Mouse (Mus musculus): Measurements from ENCODE around the gene Zkscan5. TPM values are rescaled to one million over a fixed set of nuclear protein-coding genes. Genes with fewer than 3 reads are reported as not detected.
A peak's percentile ranks its signal among the peaks of the same experiment; 100 is the strongest.

The Zkscan5 gene
- not detected in 2 replicates for polyA plus RNA-seq (2012; ENCODE audit: insufficient read depth, insufficient read length, low replicate concordance, missing spikeins)

GRCm38 (mm10) chr5:145203936-145204691, at the start of gene Zkscan5:
Gene Zkscan5, plus strand, starts transcription at chr5:145204562.
- TF ChIP-seq CTCF (IDR thresholded peaks at IDR 0.05; ENCODE audit: insufficient read depth, low read depth, low read length): no peak
- TF ChIP-seq POLR2A (IDR thresholded peaks at IDR 0.05; ENCODE audit: insufficient read depth, low read depth, low read length): peak; percentile 65; the same call in 1 of the 2 replicates
- peak within 1 kb of the TSS; percentile 88 for H3K4me3 ChIP-seq (ENCODE audit: insufficient read depth, low read depth, low read length)
- H3K27ac ChIP-seq (ENCODE audit: insufficient read depth, low read depth, low read length): peak within 1 kb of the TSS; percentile 98
- WGBS: under 1% methylated on average over 22 of the region's 22 CpGs
- H3K4me1 ChIP-seq (ENCODE audit: control insufficient read depth, insufficient read depth, low read length): peaks cover 14% of the 10 kb centered on the region

GRCm38 (mm10) chr5:145161361-145161760, 43.0 kb upstream of the Zkscan5 start:
- no peak overlapping the region for H3K27ac ChIP-seq (ENCODE audit: insufficient read depth, low read depth, low read length)
- H3K4me3 ChIP-seq (ENCODE audit: insufficient read depth, low read depth, low read length): no peak overlapping the region
- peaks cover 13% of the 10 kb centered on the region for H3K4me1 ChIP-seq (ENCODE audit: control insufficient read depth, insufficient read depth, low read length)
- 95% methylated on average over 14 of the region's 14 CpGs for WGBS
- TF ChIP-seq POLR2A (IDR thresholded peaks at IDR 0.05; ENCODE audit: insufficient read depth, low read depth, low read length) (no peak), CTCF (IDR thresholded peaks at IDR 0.05; ENCODE audit: insufficient read depth, low read depth, low read length) (no peak)

- WGBS: 69% methylated on average over 3 of the region's 3 CpGs
- no peak overlapping the region for H3K4me3 ChIP-seq (ENCODE audit: insufficient read depth, low read depth, low read length)
- H3K27ac ChIP-seq (ENCODE audit: insufficient read depth, low read depth, low read length): no peak overlapping the region
- H3K4me1 ChIP-seq (ENCODE audit: control insufficient read depth, insufficient read depth, low read length): peaks cover 15% of the 10 kb centered on the region
- no peak for TF ChIP-seq CTCF (IDR thresholded peaks at IDR 0.05; ENCODE audit: insufficient read depth, low read depth, low read length)
Measured at GRCm38 (mm10) chr5:145164710-145165109, 39.7 kb upstream of the Zkscan5 start.

- 85% methylated on average over 15 of the region's 15 CpGs for WGBS
- TF ChIP-seq POLR2A (IDR thresholded peaks at IDR 0.05; ENCODE audit: insufficient read depth, low read depth, low read length) (no peak), CTCF (IDR thresholded peaks at IDR 0.05; ENCODE audit: insufficient read depth, low read depth, low read length) (no peak)
- H3K4me1 ChIP-seq (ENCODE audit: control insufficient read depth, insufficient read depth, low read length): peaks cover 15% of the 10 kb centered on the region
- no peak overlapping the region for H3K27ac ChIP-seq (ENCODE audit: insufficient read depth, low read depth, low read length)
- H3K4me3 ChIP-seq (ENCODE audit: insufficient read depth, low read depth, low read length): no peak overlapping the region
Measured at GRCm38 (mm10) chr5:145165184-145165583, 39.2 kb upstream of the Zkscan5 start.

- Histone ChIP-seq H3K27ac (ENCODE audit: insufficient read depth, low read depth, low read length) (peak within 1 kb of the TSS; percentile 41), H3K4me1 (ENCODE audit: control insufficient read depth, insufficient read depth, low read length) (peaks cover 15% of the 10 kb centered on the region), H3K4me3 (ENCODE audit: insufficient read depth, low read depth, low read length) (peak within 1 kb of the TSS; percentile 75)
- peak; percentile 75 for TF ChIP-seq POLR2A (IDR thresholded peaks at IDR 0.05; ENCODE audit: insufficient read depth, low read depth, low read length)
- no peak for TF ChIP-seq CTCF (IDR thresholded peaks at IDR 0.05; ENCODE audit: insufficient read depth, low read depth, low read length)
- under 1% methylated on average over 51 of the region's 51 CpGs for WGBS
Measured at GRCm38 (mm10) chr5:145166536-145167305, 37.6 kb upstream of the Zkscan5 start, which contains the start of the genes Ptcd1 and Cpsf4. Gene Ptcd1, minus strand, starts transcription at chr5:145167108. Gene Cpsf4, plus strand, starts transcription at chr5:145167213.

GRCm38 (mm10) chr5:145167306-145167661, 37.1 kb upstream of the Zkscan5 start:
- Histone ChIP-seq H3K4me3 (ENCODE audit: insufficient read depth, low read depth, low read length) (peak overlapping the region; percentile 75), H3K4me1 (ENCODE audit: control insufficient read depth, insufficient read depth, low read length) (peaks cover 15% of the 10 kb centered on the region), H3K27ac (ENCODE audit: insufficient read depth, low read depth, low read length) (no peak overlapping the region)
- TF ChIP-seq CTCF (IDR thresholded peaks at IDR 0.05; ENCODE audit: insufficient read depth, low read depth, low read length) (no peak), POLR2A (IDR thresholded peaks at IDR 0.05; ENCODE audit: insufficient read depth, low read depth, low read length) (no peak)
- under 1% methylated on average over 26 of the region's 28 CpGs for WGBS

- H3K27ac ChIP-seq (ENCODE audit: insufficient read depth, low read depth, low read length): no peak overlapping the region
- no peaks in the 10 kb centered on the region for H3K4me1 ChIP-seq (ENCODE audit: control insufficient read depth, insufficient read depth, low read length)
- TF ChIP-seq POLR2A (IDR thresholded peaks at IDR 0.05; ENCODE audit: insufficient read depth, low read depth, low read length): no peak
- no peak for TF ChIP-seq CTCF (IDR thresholded peaks at IDR 0.05; ENCODE audit: insufficient read depth, low read depth, low read length)
- WGBS: 85% methylated on average over 18 of the region's 18 CpGs
- no peak overlapping the region for H3K4me3 ChIP-seq (ENCODE audit: insufficient read depth, low read depth, low read length)
Measured at GRCm38 (mm10) chr5:145178461-145178980, 25.8 kb upstream of the Zkscan5 start.

GRCm38 (mm10) chr5:145185244-145185643, 19.1 kb upstream of the Zkscan5 start:
- WGBS: 95% methylated on average over 2 of the region's 2 CpGs
- TF ChIP-seq POLR2A (IDR thresholded peaks at IDR 0.05; ENCODE audit: insufficient read depth, low read depth, low read length): no peak
- no peak for TF ChIP-seq CTCF (IDR thresholded peaks at IDR 0.05; ENCODE audit: insufficient read depth, low read depth, low read length)
- H3K4me3 ChIP-seq (ENCODE audit: insufficient read depth, low read depth, low read length): no peak overlapping the region
- peaks cover 9% of the 10 kb centered on the region for H3K4me1 ChIP-seq (ENCODE audit: control insufficient read depth, insufficient read depth, low read length)
- no peak overlapping the region for H3K27ac ChIP-seq (ENCODE audit: insufficient read depth, low read depth, low read length)

- 88% methylated on average over 6 of the region's 6 CpGs for WGBS
- H3K27ac ChIP-seq (ENCODE audit: insufficient read depth, low read depth, low read length): no peak overlapping the region
Measured at GRCm38 (mm10) chr5:145189416-145189815, 14.9 kb upstream of the Zkscan5 start.

More at GRCm38 (mm10) chr5:145189416-145189815, 14.9 kb upstream of the Zkscan5 start:
- TF ChIP-seq POLR2A (IDR thresholded peaks at IDR 0.05; ENCODE audit: insufficient read depth, low read depth, low read length): no peak
- no peak for TF ChIP-seq CTCF (IDR thresholded peaks at IDR 0.05; ENCODE audit: insufficient read depth, low read depth, low read length)
- H3K4me3 ChIP-seq (ENCODE audit: insufficient read depth, low read depth, low read length): no peak overlapping the region
- H3K4me1 ChIP-seq (ENCODE audit: control insufficient read depth, insufficient read depth, low read length): peaks cover 9% of the 10 kb centered on the region

All from olfactory bulb, adult 2 months (tissue).